Mouse (Mus musculus) adrenal gland, postnatal 36 days (tissue): ENCODE results near the gene Lamtor4. TPM values are rescaled to one million over a fixed set of nuclear protein-coding genes. Genes with fewer than 3 reads are reported as not detected.
A peak's percentile ranks its signal among the peaks of the same experiment; 100 is the strongest.
"Not testable (repeated sequence)": the region's sequence is repeated elsewhere in the genome, so short reads cannot be mapped to it uniquely, and the experiment has no call there.

Source experiments
- DNase-seq, 2 experiments: peaks; one replicate each; pipeline ENCODE4 v3.0.0; 2021; ENCODE audit warnings: mixed read lengths in 1 of 2
- long read RNA-seq, 2 experiments: library from polyadenylated mRNA; stranded (forward); transcript quantifications; one replicate each; pipeline ENCODE4 v2.0.0; 2021; ENCODE audit warnings: borderline sequencing depth in 2 of 2
- total RNA-seq, 2 experiments: library from RNA; stranded (reverse); gene quantifications; 2 replicates each; pipeline ENCODE4 v1.2.3; 2021

Gene Lamtor4
- 10 to 100 TPM; 76.3 to 99.9 TPM for total RNA-seq
- long read RNA-seq, experiment 1, transcript Lamtor4-202 (3 exons, 980 nt): minor isoform, 22 of 107 reads
- long read RNA-seq, experiment 1, transcript Lamtor4-201 (4 exons, 877 nt): major isoform, 79 of 107 reads
- long read RNA-seq, experiment 1, partial matches to known transcripts: 3 of 107 reads
- long read RNA-seq, experiment 1, other reads (novel, unspliced or antisense): 3 of 107 reads
- long read RNA-seq, experiment 2, transcript Lamtor4-202 (3 exons, 980 nt): minor isoform, 9 of 50 reads
- long read RNA-seq, experiment 2, transcript Lamtor4-201 (4 exons, 877 nt): major isoform, 39 of 50 reads
- long read RNA-seq, experiment 2, partial matches to known transcripts: 1 of 50 reads
- long read RNA-seq, experiment 2, other reads (novel, unspliced or antisense): 1 of 50 reads

DNA sequence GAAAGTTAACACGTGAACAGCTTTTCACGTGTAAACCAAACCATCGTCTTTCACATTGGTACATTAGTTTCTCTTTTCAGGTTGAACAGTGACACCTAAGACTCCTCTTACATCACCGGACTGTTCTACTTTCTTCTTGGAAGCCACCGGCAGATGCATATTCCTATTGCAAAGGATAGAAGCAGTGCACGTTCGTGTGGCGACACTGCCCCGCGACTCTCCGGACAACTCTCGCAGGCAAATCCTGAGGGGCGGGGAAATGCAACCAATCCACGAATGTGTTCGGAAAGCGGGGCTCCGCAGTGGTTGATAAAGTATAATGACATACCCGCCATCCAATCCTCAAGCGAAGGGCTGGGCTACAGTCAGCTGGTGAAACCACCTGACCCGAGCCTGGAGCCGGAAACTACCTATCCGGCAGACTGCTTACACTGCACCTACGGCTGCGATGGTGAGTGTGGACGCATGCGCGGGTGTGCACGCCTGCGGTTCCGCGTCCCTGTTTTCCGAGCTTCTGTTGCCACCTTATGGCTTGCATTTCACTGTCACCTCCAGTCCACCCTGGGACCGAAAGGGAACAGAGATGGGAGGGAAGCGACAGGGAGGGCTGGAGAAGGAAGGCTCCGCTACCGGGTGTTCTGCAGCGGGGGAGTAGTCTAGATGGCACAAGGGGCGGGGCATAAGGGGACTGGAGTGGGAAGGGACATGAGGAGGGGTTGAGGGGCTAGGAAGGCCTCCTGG lies at the start of gene Lamtor4:
Gene Lamtor4 (plus strand): TSS at position 130 of the 741 bp plus-strand sequence.
- peak; percentile 95 for DNase-seq

DNA sequence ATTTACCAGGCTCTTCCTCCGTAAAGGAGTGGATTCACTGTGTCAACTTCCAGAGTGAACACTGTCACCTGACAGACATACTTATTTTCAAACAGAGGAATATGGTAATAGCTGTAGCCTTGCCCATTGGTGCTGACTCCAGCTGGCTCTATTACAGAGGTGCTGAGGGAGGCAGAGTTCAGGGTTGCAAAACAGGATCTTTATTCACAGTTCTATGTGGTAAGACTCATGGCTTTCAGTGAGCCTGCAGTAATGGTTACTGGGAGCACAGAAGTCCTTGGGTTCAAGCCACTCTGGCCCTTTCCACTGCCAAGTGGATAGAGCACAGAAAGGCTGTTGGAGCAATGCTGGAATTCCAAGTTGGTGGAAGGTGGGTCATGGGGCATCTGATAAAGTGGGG lies 48.0 kb upstream of the Lamtor4 start:
- DNase-seq: peak; percentile 17 to 39

DNA sequence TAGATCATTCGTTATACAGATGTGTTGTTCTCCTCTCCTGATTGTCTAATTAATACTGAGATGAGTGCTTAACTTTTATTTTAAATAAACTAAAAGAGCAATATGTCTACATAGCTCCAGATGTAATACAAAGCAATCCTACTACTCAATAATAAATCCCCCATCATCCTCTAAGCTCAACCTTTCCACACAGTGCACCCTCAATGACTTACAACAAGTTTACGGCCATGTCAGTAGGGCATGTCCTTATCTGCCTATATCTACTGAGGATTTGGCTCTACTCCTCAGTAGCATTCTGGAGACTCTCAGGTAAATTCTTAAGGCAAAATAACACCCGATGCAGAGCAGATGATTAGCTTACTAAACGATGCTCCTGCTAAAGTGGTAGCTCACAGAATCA lies 47.4 kb upstream of the Lamtor4 start:
- DNase-seq: no peak

DNA sequence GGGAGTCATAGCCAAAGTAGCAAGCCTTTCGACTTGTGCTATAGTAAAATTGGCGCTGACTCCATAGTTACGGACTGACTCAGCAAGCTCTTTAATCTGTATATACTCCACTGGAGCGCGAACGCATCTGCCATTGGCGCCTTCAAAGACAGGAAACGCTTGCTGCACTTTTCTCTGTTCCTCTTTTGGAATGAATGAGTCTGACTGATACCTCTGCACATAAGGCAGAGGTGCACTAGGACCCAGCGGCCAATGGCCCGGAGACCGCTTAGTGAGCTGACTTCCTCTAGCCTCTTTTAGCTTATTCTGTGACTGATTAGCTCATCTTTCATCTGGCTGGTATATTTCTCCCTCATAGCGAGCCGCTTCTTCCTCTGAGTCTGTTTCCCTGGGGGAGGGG lies 38.6 kb upstream of the Lamtor4 start:
- DNase-seq: not testable (repeated sequence)

DNA sequence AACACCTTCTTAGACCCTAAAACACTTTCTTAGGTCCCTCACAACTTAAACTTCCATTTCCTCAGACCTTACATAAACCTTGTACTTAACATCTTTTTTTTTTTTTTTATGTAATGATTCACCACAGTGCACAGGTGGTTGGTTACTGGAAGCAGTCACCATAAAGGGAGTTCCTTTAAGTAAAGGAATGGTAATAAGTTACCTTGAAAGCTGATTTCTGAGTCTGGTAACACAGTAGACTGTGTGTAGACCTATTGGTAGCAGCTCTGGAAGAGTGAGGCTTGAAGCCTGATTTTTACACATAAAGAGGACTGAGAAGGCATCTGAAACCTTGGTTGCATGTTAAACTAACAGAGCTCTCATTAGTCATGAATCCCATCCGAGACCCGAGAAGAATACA lies 35.4 kb upstream of the Lamtor4 start:
- DNase-seq: no peak

DNA sequence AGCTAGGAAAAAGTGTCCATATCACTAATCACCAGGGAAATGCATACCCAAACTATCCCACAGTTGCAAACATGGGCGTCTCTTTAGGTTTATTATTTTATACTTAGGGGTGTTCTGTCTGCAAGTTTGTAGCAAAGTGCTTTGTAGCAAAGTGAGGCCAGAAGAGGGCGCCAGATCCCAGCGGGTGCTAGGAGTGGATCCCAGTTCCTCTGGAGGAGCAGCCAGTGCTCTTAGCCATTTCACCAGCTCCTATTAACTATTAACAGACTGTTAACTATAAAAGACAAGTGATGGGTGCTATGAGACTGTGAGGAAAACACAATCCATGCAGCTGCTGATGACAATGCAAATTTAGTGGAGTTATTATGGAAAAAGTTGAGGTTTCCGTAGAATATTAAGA lies 33.2 kb upstream of the Lamtor4 start:
- DNase-seq: peak; percentile 93 to 94

DNA sequence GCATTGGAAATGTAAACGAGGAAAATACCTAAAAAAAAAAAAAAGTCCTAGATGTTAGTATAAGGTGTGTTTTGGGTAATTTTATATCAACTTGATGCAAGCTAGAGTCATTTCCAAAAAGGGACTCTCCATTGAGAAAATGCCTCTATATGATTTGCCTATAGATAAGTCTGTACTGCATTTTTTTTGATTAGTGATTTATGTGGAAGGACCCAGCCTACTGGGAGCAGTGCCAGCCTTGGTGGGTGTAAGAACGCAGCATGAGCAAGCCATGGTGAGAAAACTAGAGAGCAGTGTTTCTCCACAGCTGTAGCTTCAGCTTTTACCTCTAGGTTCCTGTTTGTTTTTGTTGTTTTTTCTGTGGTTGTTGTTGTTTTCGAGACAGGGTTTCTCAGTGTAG lies 32.0 kb upstream of the Lamtor4 start:
- DNase-seq: no peak

DNA sequence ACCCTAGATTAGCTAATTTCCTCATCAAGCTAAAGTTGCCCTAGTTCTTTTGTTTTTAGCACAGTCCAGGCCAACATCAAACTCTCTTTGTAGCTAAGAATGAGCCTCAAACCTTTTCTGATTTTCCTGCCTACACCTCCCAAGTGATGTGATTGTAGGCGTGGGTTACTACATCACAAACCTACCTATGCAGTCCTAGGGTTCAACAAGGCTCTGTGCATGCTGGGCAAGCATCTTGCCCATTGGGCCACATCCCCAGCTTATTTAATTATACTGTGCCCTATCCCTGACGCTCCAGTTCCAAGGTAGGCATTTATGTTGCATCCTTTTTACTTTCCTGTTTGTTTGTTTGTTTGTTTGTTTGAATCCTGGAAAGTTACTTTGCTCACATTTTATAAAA lies 29.6 kb upstream of the Lamtor4 start, which contains the start of gene Nxpe5:
Gene Nxpe5 (plus strand): TSS at position 199 of the 400 bp plus-strand sequence.
- DNase-seq: no peak

DNA sequence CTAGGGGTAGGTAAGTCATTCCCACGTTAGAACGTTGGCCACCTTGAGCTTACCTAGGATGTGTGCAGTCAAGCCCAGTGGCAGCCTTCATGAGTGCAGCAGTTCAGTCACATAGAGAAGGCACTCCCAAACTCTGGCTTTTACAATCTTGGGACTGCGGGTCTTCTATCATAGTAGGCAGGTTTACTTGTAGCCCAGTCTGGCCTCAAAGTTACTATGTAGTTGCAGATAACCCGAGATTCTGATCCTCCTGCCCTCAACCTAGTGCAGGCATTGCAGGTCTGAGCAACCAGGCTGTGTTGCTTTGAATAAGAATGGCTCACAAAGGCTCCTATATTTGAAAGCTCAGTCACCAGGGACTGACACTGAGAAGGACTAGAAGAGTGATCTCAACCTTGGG lies 28.8 kb upstream of the Lamtor4 start:
- DNase-seq: no peak

DNA sequence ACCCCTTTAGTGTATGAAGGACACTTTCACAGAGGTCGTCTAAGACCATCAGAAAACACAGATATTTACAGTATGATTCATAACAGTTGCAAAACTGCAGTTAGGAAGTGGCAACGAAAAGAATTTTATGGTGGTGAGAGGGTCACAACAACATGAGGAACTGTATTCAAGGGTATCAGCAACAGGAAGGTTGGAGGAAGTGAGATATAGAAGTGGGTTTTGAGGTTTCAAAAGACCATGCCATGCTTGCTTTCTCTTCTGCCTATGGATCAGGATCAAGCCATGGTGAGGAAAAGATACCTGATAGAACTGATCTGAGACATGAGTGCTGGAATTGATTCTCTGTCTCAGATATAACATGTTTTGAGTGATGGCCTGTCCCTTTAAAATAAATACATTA lies 27.9 kb upstream of the Lamtor4 start:
- DNase-seq: no peak

DNA sequence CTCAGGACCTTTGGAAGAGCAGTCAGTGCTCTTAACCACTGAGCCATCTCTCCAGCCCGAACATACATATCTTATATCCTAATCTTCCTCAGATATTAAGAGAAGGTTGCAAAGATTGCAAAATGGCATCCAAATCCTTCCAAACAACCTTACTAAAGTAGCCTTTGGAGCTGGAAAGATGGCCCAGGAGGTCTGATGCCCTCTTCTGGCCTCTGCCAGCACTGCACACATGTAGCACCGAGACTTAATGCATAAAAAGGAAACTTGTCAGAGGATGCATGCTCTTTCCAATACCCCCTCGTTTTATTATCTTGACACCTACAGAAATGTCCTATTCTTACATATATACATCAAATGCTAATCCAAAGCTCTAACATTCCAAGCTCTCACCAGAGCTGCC lies 27.3 kb upstream of the Lamtor4 start:
- peak; percentile 54 to 69 for DNase-seq

DNA sequence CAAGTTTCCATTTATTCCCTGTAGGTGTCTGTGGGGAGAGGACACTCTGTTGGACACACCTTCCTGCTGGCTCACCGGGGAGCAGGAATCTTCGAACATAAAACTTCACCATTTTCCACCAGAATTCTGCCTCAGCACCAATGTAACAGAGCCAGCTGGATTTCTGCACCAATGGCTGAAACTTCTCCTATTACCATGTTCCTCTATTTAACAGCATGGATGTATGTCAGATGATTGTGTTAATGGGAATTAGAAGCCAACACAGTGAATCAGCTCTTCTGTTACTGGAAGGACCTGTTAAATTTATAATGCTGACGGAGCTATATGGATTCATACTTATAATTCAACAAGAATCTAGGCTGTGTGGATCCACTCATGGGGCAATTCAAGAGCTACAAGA lies 25.8 kb upstream of the Lamtor4 start:
- no peak for DNase-seq

DNA sequence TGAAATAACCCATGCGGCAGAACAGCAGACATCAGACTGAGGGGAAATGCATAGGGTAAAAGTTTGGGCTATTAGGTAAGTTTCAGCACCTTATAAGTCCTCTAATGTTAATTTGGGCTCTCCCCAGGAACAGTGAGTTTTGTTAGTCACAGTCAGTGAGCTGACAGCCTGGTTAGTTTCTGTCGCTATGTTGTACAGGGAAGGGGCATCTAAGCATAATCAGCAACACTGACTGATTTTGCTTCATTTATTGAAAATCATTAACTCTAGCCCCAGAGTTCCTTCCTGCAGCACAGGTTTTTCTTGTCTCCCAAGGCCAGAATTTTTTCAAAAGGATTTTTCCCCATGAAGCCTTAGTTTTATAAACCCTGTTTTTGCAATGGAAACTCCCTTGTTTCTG lies 21.5 kb upstream of the Lamtor4 start:
- no peak for DNase-seq

DNA sequence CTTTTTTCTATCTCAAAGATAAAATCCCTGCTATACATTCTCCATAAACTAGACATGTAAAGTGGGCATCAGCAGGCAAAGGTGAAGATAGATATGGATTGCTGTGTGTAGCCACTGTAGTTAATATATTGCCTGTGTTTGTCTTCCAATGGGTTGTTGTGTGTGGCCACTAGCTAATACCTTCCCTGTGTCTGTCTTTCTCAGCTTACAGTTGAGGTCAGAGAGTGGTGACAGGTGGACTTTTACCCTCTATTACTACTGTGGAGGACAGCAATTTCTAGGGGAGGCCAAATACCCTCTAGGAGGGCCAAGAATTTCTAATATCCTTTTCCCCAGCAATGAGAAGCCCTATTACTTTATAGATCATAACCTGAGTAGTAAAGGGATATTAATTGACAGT lies 21.1 kb upstream of the Lamtor4 start:
- no peak for DNase-seq

DNA sequence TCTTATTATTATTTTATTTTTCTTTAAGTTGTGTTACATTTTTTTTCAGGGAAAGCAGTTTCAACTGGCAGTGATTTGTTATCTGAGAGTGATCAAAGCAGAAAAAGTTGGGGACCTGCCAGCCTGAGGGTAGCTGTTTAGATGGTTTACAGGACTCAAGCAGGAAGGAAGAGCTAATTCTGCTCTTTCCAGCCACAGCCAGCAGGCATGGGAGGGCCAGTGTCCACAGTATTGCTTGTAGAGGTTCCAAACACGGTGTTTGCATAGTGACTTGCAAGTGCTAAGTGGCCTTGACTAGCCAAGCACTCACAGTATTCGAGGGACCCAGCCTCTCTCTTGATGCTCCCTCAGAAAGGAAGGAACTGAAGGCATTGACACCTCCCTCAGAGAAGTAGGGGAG lies 13.8 kb upstream of the Lamtor4 start:
- DNase-seq: peak; percentile 58 to 64

DNA sequence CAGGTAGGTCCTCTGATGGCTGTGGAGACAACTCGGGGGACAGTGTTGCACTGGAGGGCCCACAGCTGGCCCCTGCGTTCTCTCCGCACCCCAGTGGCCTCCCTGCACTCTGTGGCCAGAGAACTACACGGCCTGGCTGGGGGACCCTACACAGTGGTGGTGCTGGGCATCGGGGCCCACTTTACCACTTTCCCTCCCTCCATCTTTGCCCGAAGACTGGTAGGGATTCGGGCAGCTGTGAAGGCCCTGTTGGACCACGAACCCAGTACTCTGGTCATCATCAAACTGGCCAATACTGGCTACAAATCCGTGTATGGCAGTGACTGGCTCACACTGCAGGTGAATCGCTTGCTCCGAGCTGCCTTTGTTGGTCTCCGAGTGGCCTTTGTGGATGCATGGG lies 4.1 kb upstream of the Lamtor4 start:
- DNase-seq: no peak

DNA sequence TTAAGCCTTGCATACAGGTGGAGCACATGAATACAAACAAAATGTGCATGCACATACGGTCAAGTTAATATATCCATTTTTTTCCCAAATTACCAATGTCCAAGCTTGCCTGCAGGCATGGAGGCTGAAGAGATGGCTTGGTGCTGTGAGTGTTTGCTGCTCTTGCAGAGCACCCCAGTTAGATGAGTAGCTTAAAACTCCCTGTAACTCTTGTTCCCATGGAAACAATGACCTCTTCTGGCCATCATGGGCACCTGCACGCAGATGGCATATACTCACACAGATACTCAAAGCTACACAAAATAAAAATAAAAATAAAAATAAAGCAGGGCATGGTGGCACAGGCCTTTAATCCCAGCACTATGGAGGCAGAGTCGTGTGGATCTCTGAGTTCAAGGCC lies 2.2 kb upstream of the Lamtor4 start:
- DNase-seq: no peak

DNA sequence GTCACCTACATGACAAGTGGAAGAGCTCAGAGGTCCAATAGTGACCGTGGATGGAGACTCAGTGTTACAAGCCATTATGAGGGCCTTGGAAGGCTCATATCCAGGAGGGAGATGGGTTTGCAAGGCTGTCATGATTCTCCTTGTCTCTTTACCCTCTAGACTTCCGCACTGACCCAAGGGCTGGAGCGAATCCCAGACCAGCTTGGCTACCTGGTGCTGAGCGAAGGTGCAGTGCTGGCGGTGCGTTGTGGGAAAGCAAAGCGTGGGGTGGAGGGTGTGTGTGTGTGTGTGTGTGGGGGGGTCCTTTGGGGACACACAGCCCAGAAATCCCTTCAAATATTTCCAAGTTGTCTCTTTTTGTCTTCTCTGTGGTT lies 799 bp downstream of the Lamtor4 start:
- DNase-seq: peak in 1 of 2 experiments; percentile 12

DNA sequence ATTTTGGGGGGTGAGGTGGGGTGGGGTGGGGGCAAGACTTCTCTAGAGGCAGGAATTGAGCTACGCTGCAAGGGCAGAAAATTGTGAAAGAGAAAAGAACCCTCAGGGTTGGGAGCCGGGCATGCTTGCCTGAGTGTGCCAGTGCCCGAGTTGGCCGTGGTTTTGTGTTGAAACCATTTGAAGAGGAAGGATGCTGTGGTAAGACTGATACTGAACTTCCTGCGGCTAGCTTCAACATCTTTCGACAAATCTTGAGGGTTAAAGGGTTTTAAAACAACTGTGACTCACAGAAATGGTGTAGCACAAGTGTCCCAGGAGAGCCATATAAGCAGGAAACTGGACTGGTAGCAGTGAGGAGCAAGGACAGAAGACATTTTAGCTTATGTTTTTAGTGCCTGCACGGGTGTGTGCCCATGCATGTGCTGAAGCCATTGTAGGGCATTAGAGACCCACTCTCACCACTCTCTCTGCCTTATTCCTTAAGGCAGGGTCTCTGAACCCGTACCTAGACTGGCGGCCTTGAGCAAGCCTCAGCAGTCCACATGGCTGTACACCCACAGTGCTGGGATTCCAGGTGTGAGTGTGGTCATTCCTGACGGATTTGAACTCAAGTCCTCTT lies 1.8 kb downstream of the Lamtor4 start:
- no peak for DNase-seq

DNA sequence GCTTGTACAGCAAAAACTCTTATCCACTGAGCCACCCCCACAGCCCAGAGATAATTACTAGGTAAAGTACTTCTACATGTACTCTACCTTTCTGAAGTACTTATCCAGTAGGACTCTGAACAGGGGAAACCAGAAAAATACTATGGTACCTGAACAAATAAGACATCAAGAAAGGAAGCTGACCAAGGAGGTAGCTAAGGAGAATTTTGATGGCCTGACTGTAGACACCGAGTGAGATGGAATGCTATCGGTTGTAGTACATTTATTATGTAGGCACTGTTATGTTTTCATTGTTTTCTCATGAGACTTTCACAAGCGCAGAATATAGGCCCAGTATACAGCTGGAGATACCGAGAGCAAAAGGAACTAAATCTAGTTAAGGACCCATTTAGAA lies 2.3 kb downstream of the Lamtor4 start:
- no peak for DNase-seq

DNA sequence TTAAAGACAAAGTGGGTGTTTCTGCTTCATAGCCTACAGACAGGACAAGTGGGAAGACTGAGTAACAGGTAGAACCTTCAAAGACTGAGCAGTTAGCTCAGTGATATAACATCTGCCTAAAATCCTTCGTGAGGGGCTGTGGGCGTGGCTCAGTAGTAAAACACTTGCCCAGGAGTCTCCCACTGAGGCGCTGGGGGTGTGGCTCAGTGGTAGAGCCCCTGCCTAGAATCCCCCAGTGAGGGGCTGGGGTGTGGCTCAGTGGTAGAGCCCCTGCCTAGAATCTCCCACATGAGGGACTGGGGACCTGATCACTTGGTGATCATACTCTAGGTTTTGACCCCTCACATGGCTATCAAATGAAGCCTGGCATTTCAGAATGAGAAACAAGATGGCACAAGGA lies 2.8 kb downstream of the Lamtor4 start:
- DNase-seq: no peak

DNA sequence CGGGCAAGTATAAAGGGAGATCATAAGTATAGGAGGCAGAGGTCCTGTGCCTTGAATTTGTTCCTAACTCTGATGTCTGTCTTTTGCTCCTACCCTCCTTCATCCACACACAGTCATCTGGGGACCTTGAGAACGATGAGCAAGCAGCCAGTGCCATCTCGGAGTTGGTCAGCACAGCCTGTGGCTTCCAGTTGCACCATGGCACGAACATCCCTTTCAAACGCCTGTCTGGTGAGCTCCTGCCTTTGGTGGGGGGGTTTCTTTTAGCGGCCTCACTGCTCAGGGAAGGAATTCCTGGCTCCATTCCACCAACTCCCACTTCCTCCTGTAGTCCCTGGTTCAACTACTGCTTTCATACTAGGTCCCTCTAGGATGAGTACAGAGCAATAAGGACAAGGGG lies 3.3 kb downstream of the Lamtor4 start:
- peak; percentile 66 for DNase-seq

DNA sequence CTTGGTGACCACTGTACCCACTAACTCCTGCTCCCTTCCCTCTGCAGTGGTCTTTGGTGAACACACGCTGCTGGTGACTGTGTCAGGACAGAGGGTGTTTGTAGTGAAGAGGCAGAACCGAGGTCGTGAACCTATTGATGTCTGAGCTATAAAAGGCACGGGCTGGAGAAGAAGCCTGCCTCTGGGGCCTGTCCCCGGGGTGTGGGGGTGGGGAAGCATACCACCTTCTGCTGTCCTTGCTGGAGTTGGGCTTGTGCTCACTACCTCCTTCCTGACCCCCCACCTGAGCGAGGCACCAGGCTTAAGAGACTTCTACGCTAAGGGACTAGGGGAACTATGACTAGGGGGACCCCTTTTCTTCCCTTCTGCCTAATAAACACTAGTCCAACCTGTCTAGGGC lies 3.7 kb downstream of the Lamtor4 start:
- DNase-seq: no peak
